Mouse (Mus musculus) urinary bladder, adult 2 months (tissue): ENCODE measurements around the gene Scrn3. TPM values are rescaled to one million over a fixed set of nuclear protein-coding genes. Genes with fewer than 3 reads are reported as not detected.

Experiments
- DNase-seq: peaks from one replicate; pipeline ENCODE4 v3.0.0; 2022; ENCODE audit warnings: low spot score
- polyA plus RNA-seq: library from polyadenylated mRNA; depleted of rRNA; stranded (reverse); fragments of >200 nt; gene quantifications from 2 replicates; pipeline ENCODE4 v1.2.3, GENCODE M21; 2012

Gene Scrn3
- polyA plus RNA-seq, 1 experiment: 26.2 TPM

DNA sequence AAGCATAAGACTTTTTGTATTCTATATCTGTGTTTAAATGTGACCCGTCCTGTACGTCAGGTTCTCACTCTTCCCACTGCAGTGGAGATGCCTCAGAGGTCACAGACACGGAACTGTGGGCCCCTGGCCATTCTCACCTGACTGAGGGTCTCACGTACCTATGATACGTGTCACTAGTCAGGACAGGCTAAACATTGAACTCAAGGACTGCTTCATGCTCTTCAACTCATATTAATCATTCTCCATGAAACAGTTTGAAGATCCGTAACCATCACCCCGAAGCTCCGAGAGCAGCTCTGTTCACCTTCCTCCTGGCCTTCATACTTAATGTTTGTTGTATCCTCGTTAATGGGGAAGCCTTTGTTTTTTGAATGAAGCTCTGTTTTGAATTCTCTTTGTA is 5.0 kb downstream of the Scrn3 start:
- no peak for DNase-seq

GRCm38 (mm10) chr2:73319218-73319617 is 6.8 kb downstream of the Scrn3 start:
- DNase-seq: no peak

- no peak for DNase-seq
Measured at GRCm38 (mm10) chr2:73322991-73323390, 10.6 kb downstream of the Scrn3 start.

GRCm38 (mm10) chr2:73325871-73326270 is 13.5 kb downstream of the Scrn3 start:
- no peak for DNase-seq

DNA sequence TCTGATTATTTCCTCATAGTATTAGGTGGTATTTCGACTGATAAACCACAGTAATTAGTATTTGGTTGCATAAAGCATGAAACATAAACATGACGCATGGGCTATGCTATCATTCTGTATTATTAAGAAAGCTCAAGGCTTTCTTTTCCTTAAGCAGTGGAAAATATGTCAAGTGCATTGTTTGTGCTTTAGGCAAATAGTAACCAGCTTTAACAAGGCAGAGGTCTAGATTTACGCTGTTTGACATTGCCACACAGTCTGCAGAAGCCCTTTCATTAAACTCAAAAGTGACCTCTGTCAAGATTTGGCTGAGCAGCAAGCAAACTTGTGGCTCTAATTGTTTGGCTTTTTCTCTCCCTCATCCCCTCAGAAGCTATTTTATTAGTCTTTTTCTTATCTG is 23.5 kb downstream of the Scrn3 start:
- DNase-seq: no peak

DNA sequence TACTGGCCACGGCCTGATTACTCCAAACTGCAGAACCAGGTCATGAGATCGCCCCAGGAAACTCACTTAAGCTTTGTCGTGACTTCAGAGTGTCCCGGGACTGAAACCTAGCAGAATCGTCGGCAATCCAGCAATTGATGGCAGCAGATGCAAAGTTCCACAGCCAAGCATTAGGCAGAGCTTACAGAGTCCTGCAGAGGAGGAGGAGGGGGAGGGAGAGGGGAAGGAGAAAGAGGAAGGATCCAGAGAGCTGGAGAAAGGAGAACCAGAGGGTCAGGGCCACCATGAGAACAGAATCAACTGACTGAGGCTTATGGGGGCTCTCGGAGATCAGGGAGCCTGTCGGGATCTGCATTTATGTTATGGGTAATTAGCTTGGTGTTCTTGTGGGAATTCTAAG is 26.0 kb downstream of the Scrn3 start:
- DNase-seq: no peak

- no peak for DNase-seq
Measured at GRCm38 (mm10) chr2:73343701-73344100, 31.3 kb downstream of the Scrn3 start.

DNA sequence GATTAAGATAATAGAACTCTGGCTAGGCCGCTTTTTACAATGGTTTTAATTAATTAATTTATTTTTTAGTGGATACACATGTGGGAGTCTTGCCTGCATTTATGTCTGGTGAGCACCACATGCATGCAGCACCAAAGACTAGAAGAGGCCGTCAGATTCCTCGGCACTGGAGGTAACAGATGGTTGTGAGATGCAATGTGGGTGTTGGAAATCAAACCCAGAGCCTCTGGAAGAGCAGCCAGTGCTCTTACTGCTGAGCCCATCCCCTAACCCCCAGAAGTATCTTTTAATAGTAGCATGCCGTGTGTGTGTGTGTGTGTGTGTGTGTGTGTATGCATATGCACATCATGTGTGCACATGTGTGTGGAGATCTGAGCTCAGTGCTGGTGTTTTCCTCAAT is 32.8 kb downstream of the Scrn3 start:
- DNase-seq: no peak

- no peak for DNase-seq
Measured at GRCm38 (mm10) chr2:73346345-73347086, 34.1 kb downstream of the Scrn3 start.

GRCm38 (mm10) chr2:73347136-73347535 is 34.7 kb downstream of the Scrn3 start:
- no peak for DNase-seq

DNA sequence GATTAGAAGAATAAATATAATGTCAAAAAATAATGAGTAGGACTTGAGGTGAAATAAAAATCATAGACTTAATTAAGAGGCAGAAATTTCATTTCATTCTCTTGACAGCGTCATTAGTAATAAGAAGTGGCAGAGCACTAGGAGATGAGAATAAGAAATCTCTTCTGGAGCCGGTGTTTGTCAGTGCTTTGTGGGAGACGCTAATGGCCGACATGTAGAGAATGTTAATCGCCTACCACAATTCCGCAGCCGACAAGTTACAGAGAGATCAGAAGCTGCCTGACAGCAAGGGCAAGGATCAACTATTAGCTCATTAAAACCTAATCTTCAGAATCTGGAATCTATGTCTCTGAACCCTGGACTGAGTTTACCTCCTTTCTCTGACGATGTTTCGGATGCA is 35.4 kb downstream of the Scrn3 start:
- no peak for DNase-seq

DNA sequence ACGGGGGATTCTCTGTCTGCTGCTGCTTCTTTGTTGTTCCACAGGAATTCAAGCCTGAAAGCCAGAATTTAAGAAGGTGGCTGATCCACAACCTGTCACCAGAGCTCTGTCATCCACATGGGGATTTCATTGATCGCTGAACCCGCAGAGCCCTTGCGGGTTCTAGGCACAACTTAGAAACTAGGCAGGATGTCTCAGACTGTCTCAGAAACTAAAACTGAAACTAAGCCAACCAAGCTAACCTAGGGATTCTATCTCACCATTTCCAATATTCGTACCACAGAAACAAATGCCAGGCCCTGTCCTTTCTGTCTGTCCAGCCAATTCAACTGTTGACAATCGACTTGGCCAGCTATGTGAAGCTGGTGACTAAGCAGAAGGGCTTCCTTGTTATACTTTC is 35.8 kb downstream of the Scrn3 start:
- no peak for DNase-seq

DNA sequence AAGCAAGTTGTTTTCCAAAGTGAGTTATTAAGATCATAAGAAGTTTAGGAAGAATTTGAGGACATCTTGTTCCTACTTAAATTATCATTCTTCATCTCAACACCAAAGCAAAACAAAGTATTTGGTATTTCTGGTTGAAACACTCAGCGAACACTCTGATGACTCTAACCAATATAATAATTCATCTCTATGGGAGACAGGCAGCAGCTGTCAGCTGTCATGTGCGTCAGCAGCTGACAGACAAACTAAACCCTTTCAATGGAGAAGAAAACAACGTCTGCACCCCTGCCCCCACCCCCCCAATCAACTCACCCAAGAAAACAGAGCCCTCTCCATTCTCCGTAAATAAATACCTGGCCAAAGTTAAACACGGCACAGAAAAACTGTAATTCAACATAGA is 39.1 kb downstream of the Scrn3 start:
- DNase-seq: no peak

- DNase-seq: no peak
Measured at GRCm38 (mm10) chr2:73351927-73352374, 39.5 kb downstream of the Scrn3 start.

GRCm38 (mm10) chr2:73357004-73357403 is 44.6 kb downstream of the Scrn3 start:
- DNase-seq: no peak

GRCm38 (mm10) chr2:73359941-73360340 is 47.5 kb downstream of the Scrn3 start:
- DNase-seq: no peak

DNA sequence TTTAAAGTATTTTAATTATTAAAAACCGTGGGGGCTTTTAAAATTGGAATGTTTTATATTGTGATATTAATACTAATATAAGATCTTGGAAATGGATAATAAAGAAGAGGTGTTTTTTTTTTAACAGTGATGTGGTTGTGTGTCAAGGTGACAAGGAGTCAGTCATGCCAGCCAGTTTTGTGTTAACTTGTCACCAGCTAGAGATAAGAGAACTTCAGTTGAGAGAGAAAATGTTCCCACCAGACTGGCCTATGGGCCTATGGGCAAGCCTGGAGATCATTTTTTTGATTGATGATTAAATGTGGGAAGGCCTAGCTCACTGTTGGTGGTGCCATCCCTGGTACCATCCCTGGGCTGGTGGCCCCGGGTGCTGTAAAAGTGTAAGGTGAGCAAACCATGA is 48.1 kb downstream of the Scrn3 start:
- DNase-seq: no peak

- DNase-seq: no peak
Measured at GRCm38 (mm10) chr2:73363448-73363847, 51.0 kb downstream of the Scrn3 start.

DNA sequence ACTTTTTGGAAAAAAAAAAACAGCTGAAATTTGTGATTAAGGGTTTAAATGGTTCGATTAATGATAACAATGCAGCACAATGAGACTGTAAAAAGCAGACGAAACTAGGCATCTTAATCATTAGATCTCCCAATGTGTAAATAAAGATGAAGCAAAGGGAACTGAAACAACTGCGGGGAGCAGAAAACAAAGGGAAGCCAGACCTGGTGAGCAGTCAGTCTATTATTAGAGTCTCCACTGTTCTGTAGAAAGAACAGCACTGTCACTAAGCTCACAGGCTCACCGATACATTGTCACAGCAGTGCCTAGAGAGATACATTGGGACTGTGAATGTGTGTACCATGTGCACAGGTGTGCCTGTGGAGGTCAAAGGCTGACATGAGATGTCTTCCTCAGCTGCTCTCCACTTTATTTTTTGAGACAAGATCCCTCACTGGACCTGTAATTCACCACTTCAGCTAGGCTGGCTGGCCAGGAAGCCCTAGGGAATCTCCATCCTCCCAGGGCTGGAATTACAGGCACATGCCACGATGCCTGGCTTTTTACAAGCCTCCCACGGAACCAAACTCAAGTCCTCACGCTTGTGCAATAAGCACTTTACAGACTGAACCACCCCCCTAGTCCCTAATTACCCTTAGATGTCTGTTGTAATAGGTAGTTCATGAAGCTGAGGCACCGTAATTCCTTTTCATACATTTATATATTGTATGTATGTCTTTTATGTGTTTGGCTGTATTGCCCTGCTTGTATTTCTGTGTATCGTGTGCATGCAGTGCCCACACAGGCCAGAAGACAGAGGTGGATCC is 59.3 kb downstream of the Scrn3 start:
- no peak for DNase-seq

GRCm38 (mm10) chr2:73378326-73378725 is 65.9 kb downstream of the Scrn3 start:
- no peak for DNase-seq

DNA sequence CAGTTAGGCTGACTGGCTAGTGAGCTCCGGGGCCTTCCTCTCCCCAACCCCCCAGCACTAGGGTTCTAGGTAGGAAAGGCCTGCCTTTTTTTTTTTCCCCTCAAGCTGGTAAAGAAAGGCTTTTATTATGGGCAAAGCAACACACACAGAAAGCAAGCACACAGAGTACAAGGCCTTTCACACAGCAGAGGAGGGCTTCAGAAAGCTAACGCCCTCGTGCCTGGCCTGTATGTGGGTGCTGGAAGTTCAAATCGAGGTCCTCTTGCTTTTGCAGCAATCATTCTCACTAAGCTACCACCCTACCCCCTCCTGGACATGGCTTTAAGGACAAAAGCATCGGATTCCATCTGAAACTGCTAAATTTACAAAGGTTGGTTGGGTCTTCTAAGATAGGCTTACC is 67.3 kb downstream of the Scrn3 start:
- DNase-seq: no peak

GRCm38 (mm10) chr2:73380298-73380975 is 68.0 kb downstream of the Scrn3 start:
- no peak for DNase-seq

- DNase-seq: no peak
Measured at GRCm38 (mm10) chr2:73385172-73385571, 72.8 kb downstream of the Scrn3 start.
